Mouse (Mus musculus): ENCODE data around the gene Itk. TPM values are rescaled to one million over a fixed set of nuclear protein-coding genes. Genes with fewer than 3 reads are reported as not detected.

Gene Itk
- polyA plus RNA-seq, 1 experiment from 2014 or later = 0.05 TPM

DNA sequence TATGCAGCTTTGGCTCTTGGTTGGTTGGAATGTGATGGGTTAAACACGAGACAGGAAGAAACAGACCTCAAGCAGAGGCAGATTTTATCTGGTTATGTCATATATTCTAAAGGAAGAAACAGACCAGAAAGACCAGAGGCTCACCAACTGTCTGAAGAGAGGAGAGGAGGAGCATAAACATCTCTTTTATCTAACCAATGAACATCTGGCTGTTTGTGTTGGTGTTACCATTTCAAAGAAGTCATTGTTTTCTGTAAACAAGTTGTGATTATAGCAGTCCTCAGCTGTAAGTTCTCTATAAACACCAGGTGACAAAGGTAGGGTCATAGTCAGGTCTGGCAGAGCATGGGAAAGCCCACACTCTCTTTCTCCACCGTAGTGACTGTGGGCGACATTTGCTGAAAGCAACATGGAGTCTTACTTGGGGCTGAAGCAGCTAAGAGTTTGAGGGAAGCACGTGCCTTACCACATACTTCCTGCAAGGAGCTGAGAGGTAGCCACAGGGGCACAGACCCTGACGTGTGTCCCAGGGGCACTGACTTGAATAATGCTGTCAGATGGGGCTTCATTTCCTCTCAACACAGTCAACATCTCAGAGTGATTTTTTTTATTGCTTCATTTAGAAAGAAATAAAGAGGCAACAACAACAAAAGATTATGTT, 45.3 kb downstream of the Itk start:
- DNase-seq (ENCODE audit: low spot score) = no peak
- ATAC-seq (ENCODE audit: low FRiP score) = no peak
- Histone ChIP-seq H3K4me1 (replicated peaks; ENCODE audit: control insufficient read depth, insufficient read depth, low read length) (no peaks in the 10 kb centered on the region), H3K27me3 (ENCODE audit: control insufficient read depth, insufficient read depth, low read length) (no peaks in the 10 kb centered on the region), H3K9me3 (ENCODE audit: control insufficient read depth, low read length) (no peaks in the 10 kb centered on the region), H3K27ac (no peak overlapping the region), H3K4me3 (replicated peaks; ENCODE audit: low read length) (no peak overlapping the region), H3K4me2 (replicated peaks) (no peak overlapping the region), H3K9ac (no peak overlapping the region), H3K36me3 (replicated peaks; ENCODE audit: control insufficient read depth, insufficient read depth) (no peaks in the 10 kb centered on the region)
- 63% methylated on average over 5 of the region's 5 CpGs for WGBS

DNA sequence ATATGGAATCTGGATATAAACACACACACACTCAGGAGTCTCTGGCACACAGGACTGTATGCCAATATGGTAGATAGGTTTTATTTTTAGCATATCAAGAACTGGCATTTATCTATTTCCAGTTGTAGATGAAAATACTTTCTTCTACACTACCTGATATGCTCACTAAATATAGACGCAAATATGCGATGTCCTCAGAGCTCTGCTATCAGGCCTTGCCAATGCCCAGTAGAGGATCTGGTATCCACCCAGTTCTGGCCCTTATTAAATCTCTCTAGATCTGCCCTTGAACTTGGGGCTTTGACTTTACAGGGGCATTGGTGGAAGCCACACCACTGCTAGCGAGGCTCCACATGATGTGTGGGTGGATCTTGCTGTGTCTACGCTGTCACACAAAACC, 47.4 kb downstream of the Itk start:
- Histone ChIP-seq H3K27ac (no peak overlapping the region), H3K4me1 (replicated peaks; ENCODE audit: control insufficient read depth, insufficient read depth, low read length) (no peaks in the 10 kb centered on the region), H3K27me3 (ENCODE audit: control insufficient read depth, insufficient read depth, low read length) (no peaks in the 10 kb centered on the region), H3K36me3 (replicated peaks; ENCODE audit: control insufficient read depth, insufficient read depth) (no peaks in the 10 kb centered on the region), H3K9ac (no peak overlapping the region), H3K9me3 (ENCODE audit: control insufficient read depth, low read length) (no peaks in the 10 kb centered on the region), H3K4me2 (replicated peaks) (no peak overlapping the region), H3K4me3 (replicated peaks; ENCODE audit: low read length) (no peak overlapping the region)
- ATAC-seq (ENCODE audit: low FRiP score) (no peak), DNase-seq (ENCODE audit: low spot score) (no peak)
- 98% methylated on average over 4 of the region's 4 CpGs for WGBS

DNA sequence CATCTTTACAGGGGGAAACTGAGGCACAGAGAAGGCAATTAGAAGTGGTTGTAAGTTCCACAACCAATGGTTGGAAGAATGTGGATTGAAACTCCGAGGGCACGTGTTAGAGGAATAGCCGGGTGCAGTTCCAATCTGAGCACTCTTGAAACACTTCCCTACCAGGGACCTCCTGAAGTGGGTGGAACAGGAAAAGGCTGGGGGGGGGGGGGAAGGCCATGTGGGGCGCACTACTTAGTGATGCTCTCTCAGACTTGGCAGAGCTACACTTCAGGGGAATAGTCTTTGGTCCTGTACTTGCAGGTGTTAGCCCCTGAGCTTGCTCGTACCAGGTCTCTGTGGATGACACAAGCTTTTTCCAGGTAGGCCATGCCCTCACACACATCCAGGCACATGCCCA, 53.3 kb downstream of the Itk start:
- Histone ChIP-seq H3K4me1 (replicated peaks; ENCODE audit: control insufficient read depth, insufficient read depth, low read length) (no peaks in the 10 kb centered on the region), H3K27me3 (ENCODE audit: control insufficient read depth, insufficient read depth, low read length) (no peaks in the 10 kb centered on the region), H3K36me3 (replicated peaks; ENCODE audit: control insufficient read depth, insufficient read depth) (no peaks in the 10 kb centered on the region), H3K27ac (no peak overlapping the region), H3K9me3 (ENCODE audit: control insufficient read depth, low read length) (no peaks in the 10 kb centered on the region), H3K4me3 (replicated peaks; ENCODE audit: low read length) (no peak overlapping the region), H3K9ac (no peak overlapping the region), H3K4me2 (replicated peaks) (no peak overlapping the region)
- DNase-seq (ENCODE audit: low spot score) = no peak
- ATAC-seq (ENCODE audit: low FRiP score) = no peak
- WGBS = 92% methylated on average over 5 of the region's 5 CpGs

DNA sequence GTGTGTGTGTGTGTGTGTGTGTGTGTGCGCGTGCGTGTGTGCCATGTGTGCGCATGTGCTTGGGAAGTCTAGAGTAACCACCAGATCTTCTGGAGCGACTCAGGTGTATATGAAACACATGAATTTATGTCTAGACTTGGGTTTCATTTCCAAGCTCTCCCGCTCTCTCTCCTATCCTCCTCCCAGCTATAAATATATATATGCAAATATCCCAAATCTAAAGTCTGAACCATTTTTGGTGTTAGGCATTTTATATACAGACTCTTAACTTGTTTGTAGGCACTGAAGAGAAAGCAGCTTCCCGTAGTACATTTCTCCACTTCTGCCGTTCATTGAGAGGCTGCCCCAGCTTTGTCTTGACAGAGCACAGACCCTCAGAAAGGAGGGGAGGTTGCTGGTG, 57.1 kb downstream of the Itk start:
- 92% methylated on average over 8 of the region's 8 CpGs for WGBS
- no peaks in the 10 kb centered on the region for H3K27me3 ChIP-seq (ENCODE audit: control insufficient read depth, insufficient read depth, low read length)
- DNase-seq (ENCODE audit: low spot score) = no peak
- no peak for ATAC-seq (ENCODE audit: low FRiP score)
- no peaks in the 10 kb centered on the region for H3K4me1 ChIP-seq (replicated peaks; ENCODE audit: control insufficient read depth, insufficient read depth, low read length)
- no peak overlapping the region for H3K9ac ChIP-seq
- no peaks in the 10 kb centered on the region for H3K36me3 ChIP-seq (replicated peaks; ENCODE audit: control insufficient read depth, insufficient read depth)
- H3K27ac ChIP-seq = no peak overlapping the region
- H3K9me3 ChIP-seq (ENCODE audit: control insufficient read depth, low read length) = no peaks in the 10 kb centered on the region
- H3K4me2 ChIP-seq (replicated peaks) = no peak overlapping the region
- H3K4me3 ChIP-seq (replicated peaks; ENCODE audit: low read length) = no peak overlapping the region

DNA sequence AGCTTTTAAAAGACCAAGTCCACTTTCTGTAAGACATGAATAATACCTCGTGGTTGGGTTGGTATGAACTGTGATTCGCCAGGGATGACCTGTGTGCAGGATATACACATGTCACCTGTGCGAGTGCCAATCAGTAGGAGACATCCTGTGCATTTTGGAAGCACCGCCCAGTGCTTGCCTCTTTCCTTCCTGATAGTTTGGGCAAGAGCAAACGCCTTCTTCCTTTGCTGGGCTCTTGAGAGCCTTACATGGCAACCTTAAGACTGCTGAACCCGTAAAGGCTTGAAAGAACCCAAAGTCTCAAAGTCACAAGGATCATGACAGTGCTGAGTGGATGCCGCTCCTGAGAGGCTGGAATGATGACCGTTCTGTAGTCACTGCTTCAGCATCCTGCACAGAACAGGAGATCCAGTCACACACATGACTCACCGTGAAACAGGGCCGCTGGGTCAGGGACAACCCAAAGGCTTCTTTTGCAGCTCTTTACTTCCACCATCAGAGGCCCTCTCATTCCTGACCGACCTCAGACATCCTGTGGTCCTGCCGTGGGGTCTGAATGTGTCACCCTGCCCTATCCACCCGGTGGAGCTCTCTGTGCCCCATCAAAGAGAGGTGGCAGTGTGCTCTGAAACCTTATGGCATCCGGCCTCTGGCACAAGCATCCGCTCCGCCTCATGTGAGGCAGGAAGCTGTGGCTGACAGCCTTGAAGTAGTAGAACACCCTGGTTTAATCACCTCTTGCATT, 62.9 kb downstream of the Itk start:
- ATAC-seq (ENCODE audit: low FRiP score) = no peak
- 90% methylated on average over 16 of the region's 16 CpGs for WGBS
- Histone ChIP-seq H3K27ac (no peak overlapping the region), H3K4me3 (replicated peaks; ENCODE audit: low read length) (no peak overlapping the region), H3K27me3 (ENCODE audit: control insufficient read depth, insufficient read depth, low read length) (no peaks in the 10 kb centered on the region), H3K9me3 (ENCODE audit: control insufficient read depth, low read length) (no peaks in the 10 kb centered on the region), H3K36me3 (replicated peaks; ENCODE audit: control insufficient read depth, insufficient read depth) (no peaks in the 10 kb centered on the region), H3K4me1 (replicated peaks; ENCODE audit: control insufficient read depth, insufficient read depth, low read length) (no peaks in the 10 kb centered on the region), H3K4me2 (replicated peaks) (no peak overlapping the region), H3K9ac (no peak overlapping the region)
- no peak for DNase-seq (ENCODE audit: low spot score)

DNA sequence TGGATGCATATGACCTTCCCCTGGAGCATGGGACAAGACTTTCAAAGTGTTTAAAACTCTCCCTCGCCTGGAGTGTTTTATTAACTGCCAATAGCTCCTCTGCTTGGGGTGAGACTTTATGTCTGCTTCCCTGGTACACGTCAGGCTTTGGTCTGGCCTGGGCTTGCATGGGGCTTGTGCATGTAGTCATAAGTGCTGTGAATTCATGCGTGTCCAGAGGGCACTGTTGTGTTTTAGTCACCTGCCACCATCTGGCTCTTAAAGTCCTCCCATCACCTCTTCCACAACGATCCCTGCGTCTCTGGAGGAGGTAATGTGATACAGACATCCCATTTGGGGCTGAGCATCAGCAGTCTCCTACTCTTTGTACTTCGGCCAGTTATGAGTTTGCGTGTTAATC, 67.8 kb downstream of the Itk start:
- H3K9ac ChIP-seq = no peak overlapping the region
- H3K4me2 ChIP-seq (replicated peaks) = no peak overlapping the region
- no peaks in the 10 kb centered on the region for H3K36me3 ChIP-seq (replicated peaks; ENCODE audit: control insufficient read depth, insufficient read depth)
- 78% methylated on average over 7 of the region's 7 CpGs for WGBS
- H3K9me3 ChIP-seq (ENCODE audit: control insufficient read depth, low read length) = no peaks in the 10 kb centered on the region
- no peak for ATAC-seq (ENCODE audit: low FRiP score)
- no peaks in the 10 kb centered on the region for H3K4me1 ChIP-seq (replicated peaks; ENCODE audit: control insufficient read depth, insufficient read depth, low read length)
- DNase-seq (ENCODE audit: low spot score) = no peak
- H3K27me3 ChIP-seq (ENCODE audit: control insufficient read depth, insufficient read depth, low read length) = no peaks in the 10 kb centered on the region
- no peak overlapping the region for H3K27ac ChIP-seq
- no peak overlapping the region for H3K4me3 ChIP-seq (replicated peaks; ENCODE audit: low read length)

DNA sequence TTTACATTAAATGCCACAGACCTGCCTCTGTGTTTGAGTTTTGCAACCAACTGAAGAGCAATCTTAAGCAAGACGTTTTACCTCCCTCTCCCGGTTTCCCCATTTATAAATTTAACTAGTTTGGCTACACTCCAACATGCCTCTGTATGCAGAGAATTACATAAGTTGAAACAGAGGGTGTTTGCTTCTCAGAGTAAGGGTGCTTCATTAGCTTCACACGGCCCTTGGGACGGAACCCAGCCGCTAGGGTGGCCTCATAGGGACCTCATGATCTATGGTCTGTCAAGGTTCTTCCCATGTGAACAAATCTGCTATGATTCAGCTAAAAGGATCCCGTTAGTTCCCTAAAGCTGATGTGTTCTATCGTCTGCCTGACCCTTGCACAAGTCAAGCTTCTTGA, 74.8 kb downstream of the Itk start:
- no peaks in the 10 kb centered on the region for H3K9me3 ChIP-seq (ENCODE audit: control insufficient read depth, low read length)
- H3K4me1 ChIP-seq (replicated peaks; ENCODE audit: control insufficient read depth, insufficient read depth, low read length) = peaks cover 25% of the 10 kb centered on the region
- H3K27ac ChIP-seq = no peak overlapping the region
- WGBS = 75% methylated on average over 7 of the region's 7 CpGs
- no peak for ATAC-seq (ENCODE audit: low FRiP score)
- no peaks in the 10 kb centered on the region for H3K36me3 ChIP-seq (replicated peaks; ENCODE audit: control insufficient read depth, insufficient read depth)
- H3K4me2 ChIP-seq (replicated peaks) = no peak overlapping the region
- no peaks in the 10 kb centered on the region for H3K27me3 ChIP-seq (ENCODE audit: control insufficient read depth, insufficient read depth, low read length)
- no peak overlapping the region for H3K9ac ChIP-seq
- no peak overlapping the region for H3K4me3 ChIP-seq (replicated peaks; ENCODE audit: low read length)
- DNase-seq (ENCODE audit: low spot score) = no peak

DNA sequence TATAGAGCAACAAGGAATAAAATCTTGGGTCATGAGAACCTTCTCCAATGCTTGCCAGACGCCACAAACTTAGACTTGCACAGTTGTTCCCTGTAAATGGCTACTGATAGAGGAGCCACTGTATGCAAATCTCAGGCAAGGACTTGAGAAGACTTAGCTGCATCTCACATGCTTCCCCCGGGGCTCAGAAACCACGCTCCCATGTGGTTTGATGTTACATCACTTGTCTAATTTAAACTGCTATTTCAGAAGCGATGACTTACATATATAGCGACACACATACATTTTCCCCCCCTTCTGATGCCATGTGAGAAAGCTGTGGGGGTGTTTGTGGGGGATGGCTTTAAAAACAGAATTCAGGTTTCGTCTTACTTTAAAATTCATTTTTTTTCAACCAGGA, 75.5 kb downstream of the Itk start:
- H3K36me3 ChIP-seq (replicated peaks; ENCODE audit: control insufficient read depth, insufficient read depth) = no peaks in the 10 kb centered on the region
- H3K9ac ChIP-seq = no peak overlapping the region
- WGBS = 84% methylated on average over 6 of the region's 6 CpGs
- H3K4me3 ChIP-seq (replicated peaks; ENCODE audit: low read length) = no peak overlapping the region
- H3K4me2 ChIP-seq (replicated peaks) = no peak overlapping the region
- ATAC-seq (ENCODE audit: low FRiP score) (no peak), DNase-seq (ENCODE audit: low spot score) (no peak)
- H3K9me3 ChIP-seq (ENCODE audit: control insufficient read depth, low read length) = no peaks in the 10 kb centered on the region
- peaks cover 32% of the 10 kb centered on the region for H3K4me1 ChIP-seq (replicated peaks; ENCODE audit: control insufficient read depth, insufficient read depth, low read length)
- H3K27me3 ChIP-seq (ENCODE audit: control insufficient read depth, insufficient read depth, low read length) = no peaks in the 10 kb centered on the region
- no peak overlapping the region for H3K27ac ChIP-seq

DNA sequence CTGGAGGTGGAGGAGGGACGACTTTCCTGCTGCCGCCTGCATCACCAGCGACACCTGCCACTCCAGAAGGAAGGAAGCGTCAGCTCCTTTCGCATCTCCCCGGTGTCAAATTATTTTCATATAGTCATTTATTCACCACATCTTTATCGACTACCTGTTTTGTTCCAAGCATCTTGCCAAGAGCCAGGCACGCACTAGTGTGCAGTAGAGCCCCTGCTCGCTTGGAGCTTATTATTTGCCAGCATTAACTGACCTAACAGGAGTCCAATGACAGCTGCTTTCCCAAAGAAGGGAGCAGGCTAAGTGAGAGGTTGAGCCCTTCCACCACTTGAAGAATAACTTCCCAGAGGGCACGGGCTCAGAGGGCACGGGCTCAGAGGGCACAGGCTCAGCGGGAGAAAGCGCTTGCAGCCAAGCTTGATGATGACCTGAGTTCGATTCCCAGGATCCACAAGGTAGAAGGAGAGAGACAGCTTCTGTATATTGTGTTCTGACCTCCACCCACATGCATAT, 76.7 kb downstream of the Itk start, which contains the start of gene Cyfip2:
TSS of gene Cyfip2 (minus strand) at position 337 of the 513 bp plus-strand sequence.
- Histone ChIP-seq H3K4me1 (replicated peaks; ENCODE audit: control insufficient read depth, insufficient read depth, low read length) (peaks cover 39% of the 10 kb centered on the region), H3K27ac (peak within 1 kb of the TSS; percentile 95), H3K36me3 (replicated peaks; ENCODE audit: control insufficient read depth, insufficient read depth) (no peaks in the 10 kb centered on the region), H3K4me3 (replicated peaks; ENCODE audit: low read length) (peak within 1 kb of the TSS; percentile 93), H3K9ac (peak within 1 kb of the TSS; percentile 97), H3K9me3 (ENCODE audit: control insufficient read depth, low read length) (no peaks in the 10 kb centered on the region), H3K27me3 (ENCODE audit: control insufficient read depth, insufficient read depth, low read length) (no peaks in the 10 kb centered on the region), H3K4me2 (replicated peaks) (peak within 1 kb of the TSS; percentile 93)
- ATAC-seq (ENCODE audit: low FRiP score) = peak; percentile 25
- 4% methylated on average over 14 of the region's 14 CpGs for WGBS
- DNase-seq (ENCODE audit: low spot score) = no peak

Measured in hindbrain, embryonic 14.5 days (tissue).